Mouse (Mus musculus): Measurements from ENCODE around the gene Scin. TPM values are rescaled to one million over a fixed set of nuclear protein-coding genes. Genes with fewer than 3 reads are reported as not detected.
"Not testable (repeated sequence)": the region's sequence is repeated elsewhere in the genome, so short reads cannot be mapped to it uniquely, and the experiment has no call there.

Scin gene
- not detected in 2 replicates for total RNA-seq (2017)

DNA sequence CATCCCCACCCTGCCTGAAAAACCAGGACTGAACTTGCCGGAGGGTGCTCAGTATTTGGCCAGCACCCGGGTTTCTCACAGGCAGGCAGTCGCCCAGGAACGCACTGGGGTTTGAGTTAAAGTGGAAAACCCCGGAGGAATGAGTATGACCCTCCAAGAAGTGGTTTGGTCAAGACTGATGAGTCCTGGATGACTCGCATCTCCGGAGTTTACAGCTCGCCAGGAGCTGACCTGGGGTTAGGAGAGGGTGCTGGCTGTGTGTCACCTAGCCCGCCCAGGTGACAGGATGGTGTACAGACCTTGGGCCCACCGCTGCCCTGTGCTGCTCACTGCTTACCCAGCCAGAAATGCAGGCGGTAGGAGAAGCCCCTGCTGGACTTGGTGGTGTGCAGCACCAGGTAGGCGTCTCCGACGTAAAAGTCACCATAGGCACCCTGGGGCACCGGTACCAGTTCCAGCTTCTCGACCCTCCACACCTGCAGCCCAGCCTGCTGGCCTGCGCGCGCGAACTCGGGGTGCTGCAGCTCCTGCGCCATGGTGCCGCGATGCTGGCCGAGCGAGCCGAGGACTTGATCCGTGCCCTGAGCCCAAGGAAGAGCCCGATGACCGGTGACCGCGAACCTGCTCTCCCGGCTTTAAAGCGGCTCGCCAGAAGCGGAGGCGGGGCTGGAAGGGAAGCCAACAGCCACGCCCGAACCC, at the start of gene Scin:
TSS of gene Scin (minus strand) at position 656 of the 699 bp plus-strand sequence.
- ATAC-seq (ENCODE audit: extremely low read depth, insufficient number of reproducible peaks, low FRiP score, poor library complexity, severe bottlenecking), result peak; percentile 23; the same call in 1 of the 2 replicates

DNA sequence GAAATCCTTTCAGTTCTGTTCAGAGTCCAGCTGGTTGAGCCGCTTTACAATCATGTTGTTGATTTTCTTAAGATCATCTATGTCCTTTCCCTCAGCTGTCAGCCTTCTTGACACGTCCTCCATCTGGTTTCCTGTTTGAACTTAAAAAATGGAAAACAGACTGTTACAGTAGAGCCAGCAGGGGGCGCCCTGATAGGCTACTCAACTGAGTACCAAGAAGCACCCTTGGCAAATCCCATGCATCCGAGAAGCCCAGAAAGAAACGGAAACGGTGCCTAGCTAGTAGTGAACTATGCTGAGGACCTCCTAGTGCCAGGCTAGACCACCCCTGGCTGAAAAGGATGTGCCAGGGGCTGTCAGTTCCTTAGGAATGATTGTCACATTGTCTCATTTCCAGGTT, 43.1 kb upstream of the Scin start:
- 0 out of 2 replicates have a peak, but pooled peaks have one; percentile 41 for ATAC-seq (ENCODE audit: extremely low read depth, insufficient number of reproducible peaks, low FRiP score, poor library complexity, severe bottlenecking)

- no peak for ATAC-seq (ENCODE audit: extremely low read depth, insufficient number of reproducible peaks, low FRiP score, poor library complexity, severe bottlenecking)
Measured at GRCm38 (mm10) chr12:40176158-40176557, 42.1 kb upstream of the Scin start.

DNA sequence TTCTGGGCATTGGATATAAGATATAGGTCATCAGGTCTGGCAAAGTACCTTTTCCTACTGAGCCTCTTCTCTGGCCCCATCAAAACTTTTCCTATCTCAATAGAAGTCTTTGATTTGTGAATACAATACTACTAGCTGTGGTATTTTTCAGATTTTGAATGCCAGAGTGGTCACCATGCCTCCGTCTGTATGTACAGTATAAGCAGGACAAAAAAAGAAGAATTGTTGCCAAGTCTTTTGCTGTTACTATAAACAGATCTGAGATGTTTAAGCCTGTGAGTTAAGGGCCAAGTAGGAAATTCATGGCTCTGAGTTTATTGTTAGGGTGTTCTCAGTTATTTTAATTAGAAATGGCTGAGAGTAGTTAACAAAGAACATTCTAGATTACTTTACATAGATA, 41.1 kb upstream of the Scin start:
- ATAC-seq (ENCODE audit: extremely low read depth, insufficient number of reproducible peaks, low FRiP score, poor library complexity, severe bottlenecking), result not testable (repeated sequence)

DNA sequence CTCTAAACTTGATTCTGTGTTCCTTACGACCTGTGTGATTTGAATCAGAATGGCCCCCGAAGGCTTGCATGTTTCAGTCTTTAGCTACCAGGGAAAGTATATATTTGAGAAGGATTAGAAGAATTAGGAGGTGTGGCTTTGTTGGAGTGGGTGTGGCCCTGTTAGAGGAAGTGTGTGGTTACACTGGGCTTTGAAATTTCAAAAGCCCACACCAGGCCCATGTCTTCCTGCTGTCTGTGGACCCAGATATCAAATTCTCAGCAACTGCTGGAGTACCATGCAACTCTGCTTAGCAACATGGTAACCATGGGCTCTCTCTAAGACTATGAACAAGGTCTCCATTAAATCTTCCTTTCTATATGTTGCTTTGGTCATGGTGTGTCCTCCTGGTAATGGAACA, 37.6 kb upstream of the Scin start:
- no peak for ATAC-seq (ENCODE audit: extremely low read depth, insufficient number of reproducible peaks, low FRiP score, poor library complexity, severe bottlenecking)

DNA sequence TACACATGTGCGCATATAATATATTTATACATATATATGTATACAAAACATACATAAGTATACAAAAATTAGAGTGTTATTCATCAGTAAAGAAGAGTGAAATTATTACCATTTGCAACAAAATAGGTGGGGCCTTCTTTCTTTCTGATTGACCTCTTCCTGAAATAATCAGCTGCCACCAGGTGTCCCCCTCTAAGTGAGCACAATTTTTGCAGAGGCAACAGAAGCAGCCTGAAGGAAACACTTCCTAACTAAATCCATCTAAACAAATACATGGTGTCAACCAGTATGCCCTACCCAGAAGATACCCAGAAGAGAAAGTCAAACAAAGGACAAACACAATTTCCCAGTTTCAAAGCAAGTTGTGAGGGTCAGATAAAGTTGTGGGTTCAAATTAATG, 35.6 kb upstream of the Scin start:
- ATAC-seq (ENCODE audit: extremely low read depth, insufficient number of reproducible peaks, low FRiP score, poor library complexity, severe bottlenecking), result no peak

DNA sequence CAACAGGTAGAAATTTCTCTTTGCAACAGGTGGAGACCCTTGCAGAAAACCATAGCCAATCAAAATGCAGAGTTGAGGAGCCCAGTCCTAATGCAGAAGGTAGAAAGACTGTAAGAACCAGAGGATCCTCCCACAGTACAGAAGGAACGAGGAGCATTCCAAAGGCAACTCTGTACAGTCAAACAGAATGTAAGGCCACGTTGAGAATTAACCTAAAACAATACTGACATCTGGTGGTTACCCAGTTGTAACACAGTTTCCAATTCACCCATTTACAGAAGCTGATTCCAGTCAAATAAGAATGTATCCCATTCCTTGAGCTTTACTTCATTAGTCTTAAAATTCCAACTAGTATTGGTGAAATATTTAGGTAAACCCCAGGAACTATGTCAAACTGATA, 30.6 kb upstream of the Scin start:
- peak; percentile 66; the same call in 1 of the 2 replicates for ATAC-seq (ENCODE audit: extremely low read depth, insufficient number of reproducible peaks, low FRiP score, poor library complexity, severe bottlenecking)

- no peak for ATAC-seq (ENCODE audit: extremely low read depth, insufficient number of reproducible peaks, low FRiP score, poor library complexity, severe bottlenecking)
Measured at GRCm38 (mm10) chr12:40160777-40161176, 26.7 kb upstream of the Scin start.

- ATAC-seq (ENCODE audit: extremely low read depth, insufficient number of reproducible peaks, low FRiP score, poor library complexity, severe bottlenecking), result no peak
Measured at GRCm38 (mm10) chr12:40154188-40154587, 20.2 kb upstream of the Scin start.

DNA sequence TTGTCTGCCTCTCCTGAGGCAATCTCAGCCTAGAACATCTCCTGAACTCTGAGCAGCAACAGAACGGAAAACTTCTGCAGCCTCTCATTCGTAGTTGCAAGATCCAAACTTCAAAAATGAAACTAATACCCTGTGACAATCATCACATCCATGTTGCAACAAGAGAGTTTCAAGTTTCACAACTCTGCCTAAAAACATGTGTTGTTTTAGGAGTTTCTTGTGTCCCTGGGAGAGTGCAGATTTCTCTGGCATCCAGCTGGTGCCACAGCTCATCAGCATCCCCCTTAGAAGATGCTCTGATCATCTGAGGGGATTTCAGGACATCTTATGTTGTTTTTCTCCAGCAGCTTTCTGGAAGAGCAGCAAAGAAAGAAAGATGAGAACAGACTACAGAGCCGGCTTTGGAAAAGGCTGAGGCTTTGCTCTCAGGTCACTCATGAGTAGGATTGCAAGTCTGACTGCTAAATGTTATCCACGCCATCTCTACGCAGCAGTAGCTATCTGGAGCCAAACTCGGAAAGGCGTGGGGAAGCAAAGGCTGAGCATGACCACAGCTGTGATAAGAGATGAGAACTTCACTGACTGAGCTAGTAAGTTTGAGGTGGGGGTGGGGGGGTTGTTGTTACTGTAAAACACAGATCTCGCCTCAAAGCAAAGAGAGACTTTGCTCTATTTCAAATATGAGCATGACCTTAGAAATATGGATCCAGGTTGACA, 18.5 kb upstream of the Scin start:
- no peak for ATAC-seq (ENCODE audit: extremely low read depth, insufficient number of reproducible peaks, low FRiP score, poor library complexity, severe bottlenecking)

DNA sequence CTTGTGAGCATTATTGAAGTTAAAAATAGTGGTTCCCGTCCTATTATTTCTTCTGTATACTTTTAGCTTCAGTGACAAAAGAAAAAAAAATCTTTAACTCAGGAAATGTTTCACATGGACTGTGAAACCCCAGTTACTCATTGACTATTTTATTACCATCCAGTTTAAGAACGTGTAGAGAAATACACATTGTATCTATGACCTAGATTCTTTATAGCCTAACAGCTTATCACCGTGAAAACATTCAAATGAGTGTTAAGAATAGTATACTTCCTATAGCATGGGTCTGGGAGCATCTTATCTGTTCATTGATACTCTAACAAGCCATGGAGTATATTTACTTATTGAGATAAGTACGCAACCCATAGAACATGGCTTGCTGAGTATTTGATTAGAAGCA, 13.3 kb upstream of the Scin start:
- ATAC-seq (ENCODE audit: extremely low read depth, insufficient number of reproducible peaks, low FRiP score, poor library complexity, severe bottlenecking), result no peak

- no peak for ATAC-seq (ENCODE audit: extremely low read depth, insufficient number of reproducible peaks, low FRiP score, poor library complexity, severe bottlenecking)
Measured at GRCm38 (mm10) chr12:40146510-40146909, 12.5 kb upstream of the Scin start.

DNA sequence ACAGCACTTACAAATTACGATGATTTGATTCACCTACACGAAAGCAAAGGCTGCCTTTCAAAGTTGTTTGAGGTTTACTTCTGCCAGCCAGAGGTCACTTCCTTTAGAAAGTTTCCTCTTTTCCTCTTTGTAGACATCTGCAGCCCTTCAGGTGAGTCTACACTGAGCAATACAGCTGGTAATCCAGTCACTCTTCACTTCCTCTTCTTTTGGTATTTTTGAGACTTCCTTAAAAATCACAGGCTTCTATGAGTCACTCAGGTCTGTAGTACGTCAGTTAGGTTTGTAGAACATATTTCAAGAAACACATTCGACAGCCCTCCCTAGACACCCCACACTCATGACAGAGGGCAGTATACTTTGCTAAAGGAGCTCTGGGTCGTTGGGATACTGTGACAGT, 6.7 kb upstream of the Scin start:
- peak; percentile 81 for ATAC-seq (ENCODE audit: extremely low read depth, insufficient number of reproducible peaks, low FRiP score, poor library complexity, severe bottlenecking)

DNA sequence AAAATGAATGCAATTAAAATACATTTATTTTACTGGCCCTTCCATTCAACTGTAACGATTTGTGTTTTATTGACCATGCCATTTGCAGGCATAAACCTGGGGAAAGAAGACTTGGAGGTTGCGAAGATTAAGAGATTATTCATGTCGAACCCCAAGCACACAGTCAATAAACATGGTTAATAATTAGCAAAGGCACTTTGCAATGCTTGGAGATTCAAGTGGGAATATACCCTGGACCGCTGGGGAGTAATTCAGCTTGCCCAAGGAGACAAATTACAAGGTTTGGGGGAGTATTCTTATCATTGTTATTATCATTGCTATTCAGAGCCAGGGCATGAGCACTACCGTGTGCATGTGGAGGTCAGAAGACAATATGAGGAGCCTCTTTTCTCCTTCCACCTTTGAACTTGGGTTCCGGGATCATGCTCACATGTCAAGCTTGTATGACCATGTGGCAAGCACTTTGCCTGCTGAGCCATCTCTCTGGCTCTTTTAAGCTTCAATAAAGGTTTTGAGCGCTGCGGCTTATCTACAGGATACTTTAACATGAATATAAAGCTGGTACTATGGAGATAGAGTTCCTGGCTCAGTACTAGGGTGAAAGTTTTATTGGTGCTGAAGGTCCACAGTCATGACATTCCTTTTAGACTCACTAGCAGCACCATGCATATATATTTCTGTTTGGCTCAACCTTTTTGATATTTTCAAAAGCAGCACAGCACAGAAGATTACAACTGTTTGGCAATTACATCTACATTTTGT, 5.6 kb upstream of the Scin start:
- ATAC-seq (ENCODE audit: extremely low read depth, insufficient number of reproducible peaks, low FRiP score, poor library complexity, severe bottlenecking), result no peak

DNA sequence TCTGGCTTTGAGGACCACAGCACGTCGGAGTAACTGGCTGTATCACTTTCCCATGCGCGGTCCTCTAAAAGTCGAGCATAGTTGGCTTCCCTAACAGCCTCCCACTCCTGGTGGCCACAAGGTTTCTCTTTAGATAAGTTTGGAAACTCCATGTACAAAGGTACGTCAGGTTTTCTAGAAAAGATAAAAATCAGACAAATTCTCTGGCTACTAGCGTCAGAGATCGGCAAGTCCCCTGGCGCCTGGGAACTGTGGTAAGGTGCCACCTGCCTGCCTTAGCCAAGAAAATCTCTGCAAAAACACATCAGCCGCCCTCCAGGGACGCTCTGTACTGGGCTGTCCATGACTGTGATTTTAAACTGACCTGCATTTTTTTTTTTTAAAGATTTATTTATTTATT, 501 bp upstream of the Scin start:
- no peak for ATAC-seq (ENCODE audit: extremely low read depth, insufficient number of reproducible peaks, low FRiP score, poor library complexity, severe bottlenecking)

DNA sequence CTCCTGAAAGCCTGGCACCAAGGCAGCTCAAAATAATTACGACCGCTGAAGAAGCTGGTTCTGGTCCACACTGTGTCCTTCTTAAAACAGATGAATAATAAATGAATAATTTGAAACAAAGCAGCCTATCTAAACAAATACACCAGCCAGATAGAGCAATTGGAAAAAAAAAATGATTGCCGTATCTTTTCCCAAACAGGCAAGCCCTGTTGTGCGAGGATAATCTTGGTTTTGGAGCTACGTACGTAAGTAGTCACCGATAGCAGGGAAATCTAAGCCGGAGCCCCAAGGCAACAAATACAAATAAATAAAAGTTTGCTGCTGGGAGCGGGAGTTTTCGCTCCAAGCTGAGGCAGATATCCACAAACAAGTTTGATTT, 845 bp downstream of the Scin start:
- no peak for ATAC-seq (ENCODE audit: extremely low read depth, insufficient number of reproducible peaks, low FRiP score, poor library complexity, severe bottlenecking)

GRCm38 (mm10) chr12:40118872-40119271, 15.2 kb downstream of the Scin start:
- ATAC-seq (ENCODE audit: extremely low read depth, insufficient number of reproducible peaks, low FRiP score, poor library complexity, severe bottlenecking), result no peak

DNA sequence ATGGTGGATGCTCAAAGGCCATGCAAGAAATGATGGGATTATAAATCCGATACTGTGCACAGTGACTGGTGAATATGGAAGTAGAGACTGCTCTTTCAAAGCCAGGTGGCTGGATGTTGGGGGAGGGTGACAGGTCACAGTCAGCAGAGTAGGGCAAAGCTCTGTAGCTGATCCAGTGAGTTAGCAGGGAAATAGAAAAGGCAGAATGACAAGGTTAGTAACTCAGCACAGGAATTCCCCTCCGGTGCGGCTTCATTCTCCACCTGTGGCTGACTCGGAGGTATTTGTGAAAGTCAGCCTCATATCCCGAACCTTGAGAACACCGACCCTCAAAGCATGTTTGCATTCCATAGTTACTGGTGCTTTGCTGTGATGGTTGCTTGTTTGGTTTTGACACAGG, 17.0 kb downstream of the Scin start:
- no peak for ATAC-seq (ENCODE audit: extremely low read depth, insufficient number of reproducible peaks, low FRiP score, poor library complexity, severe bottlenecking)

- no peak for ATAC-seq (ENCODE audit: extremely low read depth, insufficient number of reproducible peaks, low FRiP score, poor library complexity, severe bottlenecking)
Measured at GRCm38 (mm10) chr12:40116214-40116613, 17.8 kb downstream of the Scin start.

DNA sequence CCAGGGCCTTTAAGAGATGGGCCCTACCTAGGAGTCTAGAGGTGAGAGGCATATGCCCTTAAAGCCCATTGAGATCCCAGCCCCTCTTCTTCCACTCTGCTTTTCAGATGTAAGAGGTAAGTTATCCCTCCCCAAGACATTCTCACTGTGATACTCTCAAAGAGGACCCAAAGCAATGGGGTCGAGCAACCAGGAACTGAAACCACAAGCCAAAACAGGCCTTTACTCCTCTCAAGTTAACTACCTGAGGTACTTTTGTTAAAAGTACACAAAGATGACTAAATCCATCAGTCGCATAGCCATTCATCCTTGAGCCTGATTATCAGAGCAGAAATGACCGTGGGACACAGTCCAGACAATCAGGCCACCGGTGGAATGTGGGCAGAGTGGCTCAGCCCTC, 19.1 kb downstream of the Scin start:
- ATAC-seq (ENCODE audit: extremely low read depth, insufficient number of reproducible peaks, low FRiP score, poor library complexity, severe bottlenecking), result no peak

All from neutrophil, adult 5-6 weeks (primary cell).